Mouse (Mus musculus) heart, postnatal 0 days (tissue): Measurements from ENCODE around the gene Anapc16. TPM values are rescaled to one million over a fixed set of nuclear protein-coding genes. Genes with fewer than 3 reads are reported as not detected.

Experiments used
- ATAC-seq: fragments of 200-750 bp; cut with Nextera tagmentation; 2 replicates; pipeline ENCODE4 v1.8.0; 2017; ENCODE audit warnings: low read depth, moderate number of reproducible peaks, moderate library complexity; ENCODE audit not compliant: insufficient read depth
- DNase-seq: peaks from one replicate; pipeline ENCODE4 v3.0.0-alpha.2; 2016; ENCODE audit warnings: low spot score
- H3K27ac ChIP-seq: fragments of 300-500 bp; sonication (generic); 2 replicates; pipeline ENCODE4 v1.5.1; 2014; ENCODE audit warnings: low read depth, mild to moderate bottlenecking
- H3K27me3 ChIP-seq: fragments of 300-500 bp; sonication (generic); 2 replicates; pipeline ENCODE4 v1.6.1; 2014; ENCODE audit warnings: low read length, mixed read lengths; ENCODE audit not compliant: control insufficient read depth, insufficient read depth
- H3K36me3 ChIP-seq: fragments of 300-500 bp; sonication (generic); replicated peaks from 2 replicates; pipeline ENCODE4 v1.6.1; 2014; ENCODE audit warnings: low read length, mixed read lengths; ENCODE audit not compliant: control insufficient read depth, insufficient read depth
- H3K4me1 ChIP-seq: fragments of 300-500 bp; sonication (generic); 2 replicates; pipeline ENCODE4 v1.6.1; 2014; ENCODE audit warnings: antibody characterized with exemption; ENCODE audit not compliant: control insufficient read depth, insufficient read depth
- H3K4me2 ChIP-seq: fragments of 300-500 bp; sonication (generic); 2 replicates; pipeline ENCODE4 v1.6.1; 2014; ENCODE audit warnings: low read depth, mild to moderate bottlenecking, low read length, moderate library complexity
- H3K4me3 ChIP-seq: fragments of 300-500 bp; sonication (generic); 2 replicates; pipeline ENCODE4 v1.5.1; 2014; ENCODE audit warnings: low read depth, low read length
- H3K9ac ChIP-seq: fragments of 300-500 bp; sonication (generic); replicated peaks from 2 replicates; pipeline ENCODE4 v1.6.1; 2014; ENCODE audit warnings: low read depth, low read length, mixed read lengths
- H3K9me3 ChIP-seq: fragments of 300-500 bp; sonication (generic); replicated peaks from 2 replicates; pipeline ENCODE4 v1.6.1; 2016; ENCODE audit warnings: low read length; ENCODE audit not compliant: control insufficient read depth
- CTCF ChIP-seq: IDR thresholded peaks from 2 replicates; pipeline ENCODE4 v1.5.1; 2016; ENCODE audit warnings: antibody characterized with exemption, control low read depth, low read depth
- EP300 ChIP-seq: IDR thresholded peaks from 2 replicates; pipeline ENCODE4 v1.6.1; 2016; ENCODE audit warnings: antibody characterized with exemption, low read depth
- WGBS: fragments of 180-500 bp; shearing (Covaris S2); extraction: QIAGEN DNeasy Blood & Tissue Kit; methylation state at CpG from one replicate; pipeline ENCODE4 v1.1.7; 2014; 5-methylcytosine and 5-hydroxymethylcytosine counted together
- polyA plus RNA-seq: library from polyadenylated mRNA; unstranded; fragments of >200 nt; fragmentation: Nextera tagmentation; extraction: Ambion mirVana; gene quantifications from 2 replicates; pipeline ENCODE4 v1.2.1, GENCODE M21; 2015
- total RNA-seq: library from RNA; depleted of rRNA; stranded (reverse); fragments of >200 nt; gene quantifications from 2 replicates; pipeline ENCODE4 v1.2.3, GENCODE M21; 2014; ENCODE audit warnings: low replicate concordance

Anapc16 gene
- total and polyA plus RNA-seq, 2 experiments from 2014 or later = 29.7 to 104 TPM

DNA sequence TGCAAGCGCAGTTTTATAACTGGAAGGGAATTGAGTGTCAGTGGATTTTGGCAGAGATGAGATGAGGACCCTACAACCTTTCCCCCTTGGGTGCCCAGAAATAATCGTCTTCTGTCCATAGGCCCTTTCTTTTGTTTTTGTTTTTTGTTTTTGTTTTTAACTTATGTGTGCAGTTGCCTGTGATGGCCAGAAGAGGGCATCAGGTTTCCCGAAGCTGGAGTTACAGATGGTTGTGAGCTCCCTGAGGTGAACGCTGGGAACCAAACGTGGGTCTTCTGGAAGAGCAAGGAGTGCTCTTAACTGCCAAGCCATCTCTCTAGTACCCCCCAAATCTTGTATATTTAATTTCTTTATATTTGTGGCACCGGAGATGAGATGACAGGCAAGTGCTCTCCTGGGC, 36.2 kb downstream of the Anapc16 start:
- no peak for TF ChIP-seq EP300
- TF ChIP-seq CTCF = peak; percentile 27; the same call in 1 of the 2 replicates
- Histone ChIP-seq H3K27ac (peak overlapping the region; percentile 61), H3K4me3 (no peak overlapping the region), H3K9ac (no peak overlapping the region), H3K4me1 (peaks cover 52% of the 10 kb centered on the region), H3K9me3 (no peaks in the 10 kb centered on the region), H3K27me3 (no peaks in the 10 kb centered on the region), H3K4me2 (no peak overlapping the region), H3K36me3 (no peaks in the 10 kb centered on the region)
- 88% methylated on average over 6 of the region's 6 CpGs for WGBS
- ATAC-seq (no peak), DNase-seq (no peak)

DNA sequence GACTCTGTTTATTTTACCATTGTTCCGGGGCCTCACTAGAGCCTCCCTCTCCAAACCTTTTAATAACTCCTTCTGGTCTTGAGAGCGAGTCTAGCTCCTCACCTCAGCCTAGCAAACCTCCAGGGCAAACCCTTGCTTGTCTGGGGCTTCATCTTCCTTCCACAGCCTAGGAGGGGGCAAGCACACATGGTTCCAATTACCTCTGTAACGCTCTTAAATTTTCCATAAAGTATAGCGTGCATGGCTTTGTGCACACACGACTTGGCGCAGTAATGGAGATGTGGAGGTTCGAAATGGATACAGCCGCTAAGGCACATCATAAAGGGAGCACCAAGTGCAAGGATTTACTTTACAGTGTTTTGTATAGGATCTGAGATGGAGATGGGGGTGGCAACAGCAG, 37.1 kb downstream of the Anapc16 start:
- no peak for DNase-seq

DNA sequence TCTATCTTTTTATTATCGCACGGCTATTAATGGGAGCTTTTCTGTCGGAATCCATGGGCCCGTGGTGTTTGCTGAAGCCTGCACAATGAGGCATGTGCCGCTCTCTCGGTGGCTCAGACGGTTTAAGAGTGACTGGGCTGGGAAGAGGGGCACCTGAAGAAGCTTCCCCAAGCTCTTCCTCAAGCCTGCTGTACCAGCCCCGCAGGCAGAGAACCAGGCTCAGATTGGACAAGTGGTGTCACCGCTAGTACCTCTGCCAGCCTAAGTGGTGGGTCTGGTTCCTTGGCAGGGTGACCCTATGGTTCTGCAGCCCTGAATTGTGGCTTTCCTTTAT, 37.6 kb downstream of the Anapc16 start:
- 19% methylated on average over 9 of the region's 9 CpGs for WGBS

More for the DNA sequence above, 37.1 kb downstream of the Anapc16 start:
- no peak overlapping the region for H3K4me2 ChIP-seq
- ATAC-seq = no peak
- peak overlapping the region; percentile 84 for H3K27ac ChIP-seq
- WGBS = 90% methylated on average over 8 of the region's 8 CpGs
- H3K4me3 ChIP-seq = no peak overlapping the region
- H3K9me3 ChIP-seq = no peaks in the 10 kb centered on the region
- peaks cover 44% of the 10 kb centered on the region for H3K4me1 ChIP-seq
- no peak for TF ChIP-seq EP300
- no peak for TF ChIP-seq CTCF
- H3K9ac ChIP-seq = no peak overlapping the region
- no peaks in the 10 kb centered on the region for H3K36me3 ChIP-seq
- H3K27me3 ChIP-seq = no peaks in the 10 kb centered on the region

DNA sequence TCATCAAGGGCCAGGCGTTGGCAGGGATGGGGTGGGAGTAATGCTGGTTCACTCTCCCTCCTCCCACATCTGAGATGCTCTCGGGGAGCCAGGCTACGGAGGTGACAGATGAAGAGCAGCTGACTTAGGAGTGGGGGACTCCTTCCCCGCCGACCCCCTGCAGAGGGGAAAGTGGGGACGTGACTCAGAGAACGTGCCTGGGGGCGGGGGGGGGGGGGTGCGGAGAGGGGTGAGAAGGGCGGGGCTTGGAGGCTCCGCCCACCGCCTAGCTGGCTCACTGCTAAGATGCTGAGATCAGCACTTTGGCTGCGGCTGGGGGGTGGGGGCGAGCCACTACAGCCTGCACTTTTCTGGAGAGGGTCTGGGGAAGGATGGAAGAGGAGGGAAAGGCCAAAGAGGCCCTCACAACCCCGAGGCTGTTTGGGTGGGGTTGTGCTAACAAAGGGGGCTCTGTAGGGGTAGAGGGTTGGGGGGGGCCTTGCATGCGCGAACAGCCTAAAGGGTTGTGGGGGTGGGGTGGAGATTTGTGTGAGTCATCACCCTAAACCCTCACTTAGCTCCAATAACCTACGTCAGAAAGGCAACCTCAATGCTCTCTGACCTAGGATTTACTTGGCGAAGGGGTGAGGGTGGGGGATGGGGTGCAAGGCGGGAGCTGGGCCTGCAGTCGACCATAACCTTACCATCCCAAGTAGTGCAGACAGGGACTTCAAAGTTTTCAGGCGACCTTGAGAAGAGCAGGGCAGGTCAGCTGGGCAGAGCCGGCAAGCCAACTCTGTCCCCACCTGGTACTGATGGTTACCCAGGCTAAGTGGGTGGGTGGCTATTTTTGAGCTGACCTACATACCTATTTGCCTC, 38.2 kb downstream of the Anapc16 start:
- Histone ChIP-seq H3K27ac (peak overlapping the region; percentile 84), H3K4me1 (peaks cover 36% of the 10 kb centered on the region), H3K4me2 (peak overlapping the region; percentile 40), H3K36me3 (no peaks in the 10 kb centered on the region), H3K27me3 (no peaks in the 10 kb centered on the region), H3K9ac (peak overlapping the region; percentile 21; the same call in 1 of the 2 replicates), H3K9me3 (no peaks in the 10 kb centered on the region), H3K4me3 (no peak overlapping the region)
- DNase-seq (no peak), ATAC-seq (peak; percentile 69)
- TF ChIP-seq CTCF (no peak), EP300 (peak; percentile 61)
- 11% methylated on average over 22 of the region's 23 CpGs for WGBS

More for the DNA sequence above, 37.6 kb downstream of the Anapc16 start:
- no peaks in the 10 kb centered on the region for H3K36me3 ChIP-seq
- peak overlapping the region; percentile 21; the same call in 1 of the 2 replicates for H3K9ac ChIP-seq
- H3K4me1 ChIP-seq = peaks cover 39% of the 10 kb centered on the region
- peak overlapping the region; percentile 84 for H3K27ac ChIP-seq
- no peak overlapping the region for H3K4me3 ChIP-seq
- no peak for TF ChIP-seq EP300
- no peak for TF ChIP-seq CTCF
- H3K9me3 ChIP-seq = no peaks in the 10 kb centered on the region
- H3K4me2 ChIP-seq = no peak overlapping the region; the same call in 1 of the 2 replicates
- H3K27me3 ChIP-seq = no peaks in the 10 kb centered on the region
- ATAC-seq (no peak), DNase-seq (peak; percentile 80)

DNA sequence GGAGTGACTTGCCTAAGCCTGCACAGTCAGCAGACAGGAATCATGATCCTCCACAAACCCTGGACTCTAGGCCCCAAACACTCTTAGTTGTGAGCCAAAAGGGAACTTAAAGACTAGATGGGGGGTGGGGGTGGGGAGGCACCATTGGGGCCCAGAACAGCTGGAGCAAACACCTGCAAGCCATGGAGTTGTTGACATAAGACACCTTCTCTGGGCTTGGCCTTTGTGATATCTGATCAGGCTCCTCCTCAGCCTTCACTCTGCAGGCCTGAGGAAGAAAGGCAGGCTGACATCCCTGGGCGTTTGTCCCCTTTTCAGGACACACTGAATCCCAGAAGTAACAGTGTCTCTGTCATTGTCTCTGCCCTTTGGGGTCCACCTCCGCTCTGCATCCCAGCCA, 39.3 kb downstream of the Anapc16 start:
- H3K4me1 ChIP-seq = peaks cover 32% of the 10 kb centered on the region
- ATAC-seq (no peak), DNase-seq (no peak)
- H3K27me3 ChIP-seq = no peaks in the 10 kb centered on the region
- TF ChIP-seq CTCF = no peak
- TF ChIP-seq EP300 = no peak
- H3K36me3 ChIP-seq = no peaks in the 10 kb centered on the region
- WGBS = 88% methylated on average over 2 of the region's 2 CpGs
- peak overlapping the region; percentile 84; the same call in 1 of the 2 replicates for H3K27ac ChIP-seq
- H3K9ac ChIP-seq = no peak overlapping the region
- H3K9me3 ChIP-seq = no peaks in the 10 kb centered on the region
- no peak overlapping the region for H3K4me2 ChIP-seq
- H3K4me3 ChIP-seq = no peak overlapping the region
